Mouse (Mus musculus) layer of hippocampus, adult 18-20 months (tissue): ENCODE results near the gene Krt222. TPM values are rescaled to one million over a fixed set of nuclear protein-coding genes. Genes with fewer than 3 reads are reported as not detected.

Experiments
- DNase-seq, 2 experiments: peaks; one replicate each; pipeline ENCODE4 v3.0.0; 2022; ENCODE audit warnings: low spot score in 2 of 2
- total RNA-seq, 2 experiments: library from RNA; stranded (reverse); gene quantifications; 2 replicates each; pipeline ENCODE4 v1.2.3; 2021

The Krt222 gene
- total RNA-seq, 2 experiments from 2014 or later = 22.1 to 24.5 TPM

DNA sequence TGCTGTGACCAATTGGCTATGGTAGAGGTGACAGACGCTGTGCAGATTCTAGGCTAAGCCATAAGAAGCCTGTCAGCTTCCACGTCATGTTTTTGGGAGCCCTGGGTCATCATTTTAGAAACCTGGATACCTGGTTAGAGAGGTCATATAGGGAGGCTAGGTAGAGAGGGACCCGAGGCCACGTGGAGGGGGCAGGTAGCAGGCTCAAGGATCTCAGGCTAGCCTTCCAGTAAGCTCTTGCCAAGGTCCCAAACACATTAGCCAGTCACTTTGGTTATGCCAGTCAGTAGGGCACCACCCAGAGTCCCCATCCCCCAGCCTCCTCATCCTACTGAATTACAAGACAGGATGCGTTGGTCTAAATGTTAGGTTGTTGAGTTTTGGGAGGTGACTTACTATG lies 1.8 kb downstream of the Krt222 start:
- no peak for DNase-seq

- no peak for DNase-seq
Observed at GRCm38 (mm10) chr11:99238468-99238867, 5.4 kb downstream of the Krt222 start.

GRCm38 (mm10) chr11:99231049-99231816 lies 12.7 kb downstream of the Krt222 start:
- DNase-seq = no peak

DNA sequence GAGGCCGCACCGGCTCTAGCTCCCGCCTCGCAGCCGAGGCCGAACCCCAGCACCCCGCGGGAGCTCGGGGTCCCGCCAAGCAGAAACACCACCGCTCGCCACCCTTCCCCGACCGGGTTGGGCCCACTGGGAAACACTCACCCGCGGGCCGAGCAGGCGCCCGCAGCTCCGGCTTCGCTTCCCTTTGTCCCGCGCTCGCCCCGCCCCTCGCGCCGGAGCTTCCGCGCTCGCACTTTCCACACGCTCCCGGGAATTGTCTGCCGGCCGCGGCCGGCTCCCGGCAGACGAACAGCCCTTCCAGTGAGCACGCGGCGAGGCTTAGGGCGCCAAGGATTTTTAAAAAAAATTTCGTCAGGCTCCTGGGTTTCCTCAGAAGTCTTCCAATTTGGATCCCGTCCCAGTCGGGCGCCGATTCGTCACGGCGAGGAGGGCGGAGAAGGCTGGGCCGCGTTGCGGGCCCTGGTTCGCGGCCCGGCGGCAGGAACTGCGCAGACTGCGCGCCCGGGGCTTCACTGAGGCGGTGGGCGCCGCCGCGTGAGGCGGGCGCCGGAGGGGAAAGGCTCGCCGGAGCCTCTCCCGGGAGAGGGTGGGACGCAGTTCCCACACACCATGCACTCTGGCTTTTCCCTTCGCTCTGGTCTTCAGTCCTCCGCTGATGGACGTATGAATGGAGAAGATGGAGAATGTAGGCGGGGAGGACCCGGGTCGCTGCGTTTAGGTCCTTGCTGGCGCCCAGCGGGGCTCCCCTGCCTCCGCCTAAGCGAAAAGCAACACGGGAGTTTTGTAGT lies 13.4 kb downstream of the Krt222 start, which contains the start of gene Smarce1:
Gene Smarce1, minus strand, starts transcription at position 757 of the 788 bp plus-strand sequence.
- peak; percentile 58 to 78 for DNase-seq

DNA sequence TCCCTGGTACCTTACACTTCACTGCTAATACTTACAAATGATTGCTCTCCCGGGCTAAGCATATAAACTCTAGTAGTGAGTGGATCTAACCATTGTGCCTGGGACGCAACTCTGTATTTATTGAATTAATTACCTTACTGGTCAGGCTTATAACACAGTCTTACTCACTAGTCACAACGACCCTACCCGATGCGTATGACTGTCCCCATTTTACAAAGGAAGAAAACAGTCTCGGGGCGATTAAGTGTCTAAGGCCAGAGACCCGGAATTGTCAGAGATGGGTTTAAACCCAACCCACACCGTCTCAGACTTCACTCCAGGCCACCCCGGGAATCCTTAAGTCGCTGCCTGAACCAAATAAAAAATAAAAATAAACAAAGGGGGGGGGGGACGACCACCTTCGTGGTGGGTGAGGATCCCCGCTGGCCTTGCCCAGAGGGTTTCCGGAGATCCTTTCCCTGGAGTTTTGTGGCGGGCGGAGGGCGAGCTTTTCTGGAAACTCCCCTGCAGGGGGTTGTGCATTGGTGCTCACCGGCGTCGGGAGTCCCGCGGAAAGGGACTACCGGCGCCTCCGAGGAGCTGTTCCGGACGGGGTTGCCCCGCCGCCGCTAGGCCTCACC lies 14.1 kb downstream of the Krt222 start:
- no peak for DNase-seq

DNA sequence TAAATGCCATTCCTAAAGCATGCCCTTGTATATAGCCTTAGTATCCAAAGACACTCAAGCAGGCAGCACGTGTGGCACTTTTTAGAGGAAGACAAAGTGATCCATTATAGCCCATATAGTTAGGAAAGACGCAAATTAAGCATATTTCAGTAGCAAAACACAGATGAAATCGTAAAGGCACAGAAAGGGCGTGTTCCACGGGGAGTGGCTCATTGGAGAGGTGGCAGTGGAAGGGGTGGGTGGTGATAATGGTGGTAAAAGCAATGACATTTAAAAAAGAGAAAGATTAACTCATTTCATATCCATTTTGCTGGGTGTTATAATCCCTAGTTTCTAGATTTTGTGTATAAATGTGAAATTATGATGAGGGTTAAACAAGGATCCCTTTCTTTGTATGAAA lies 17.6 kb downstream of the Krt222 start:
- DNase-seq = no peak

DNA sequence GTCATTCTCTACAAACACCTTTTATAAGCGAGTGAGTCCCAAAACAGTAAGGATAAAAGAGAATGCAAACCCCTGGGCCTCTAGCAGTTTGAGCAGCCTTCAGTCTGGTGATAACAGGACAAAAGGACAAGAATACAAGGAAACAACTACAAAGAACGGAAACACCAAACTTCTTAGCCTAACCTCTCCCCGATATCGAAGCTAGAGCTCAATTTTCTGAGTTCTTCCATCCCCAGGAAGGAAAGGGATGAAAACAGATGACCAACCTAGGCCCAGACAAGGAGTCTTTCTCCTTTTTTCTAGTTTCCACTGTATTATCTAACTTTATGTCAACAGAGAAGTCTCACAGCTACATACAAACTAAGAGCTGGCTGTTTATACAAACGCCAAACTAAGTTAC lies 20.6 kb downstream of the Krt222 start:
- no peak for DNase-seq

DNA sequence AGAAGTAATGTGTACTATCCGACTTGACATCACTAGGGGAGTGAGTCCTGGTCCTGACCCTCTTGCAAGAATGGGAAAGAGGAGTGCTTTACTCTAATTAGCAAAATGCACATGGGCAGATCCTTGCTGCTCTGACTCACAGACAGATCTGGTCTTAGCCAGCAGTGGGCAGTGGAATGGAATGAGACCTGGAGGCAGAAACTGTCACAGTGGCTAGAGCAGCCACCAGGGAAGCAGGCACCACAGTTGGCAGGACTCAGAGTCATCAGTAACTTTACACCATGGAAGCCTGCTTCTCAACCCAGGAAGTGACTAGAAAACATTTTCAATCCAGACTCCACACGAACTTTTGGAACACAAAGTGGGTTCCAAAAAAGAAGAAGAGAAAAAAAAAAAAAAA lies 22.1 kb downstream of the Krt222 start:
- no peak for DNase-seq

DNA sequence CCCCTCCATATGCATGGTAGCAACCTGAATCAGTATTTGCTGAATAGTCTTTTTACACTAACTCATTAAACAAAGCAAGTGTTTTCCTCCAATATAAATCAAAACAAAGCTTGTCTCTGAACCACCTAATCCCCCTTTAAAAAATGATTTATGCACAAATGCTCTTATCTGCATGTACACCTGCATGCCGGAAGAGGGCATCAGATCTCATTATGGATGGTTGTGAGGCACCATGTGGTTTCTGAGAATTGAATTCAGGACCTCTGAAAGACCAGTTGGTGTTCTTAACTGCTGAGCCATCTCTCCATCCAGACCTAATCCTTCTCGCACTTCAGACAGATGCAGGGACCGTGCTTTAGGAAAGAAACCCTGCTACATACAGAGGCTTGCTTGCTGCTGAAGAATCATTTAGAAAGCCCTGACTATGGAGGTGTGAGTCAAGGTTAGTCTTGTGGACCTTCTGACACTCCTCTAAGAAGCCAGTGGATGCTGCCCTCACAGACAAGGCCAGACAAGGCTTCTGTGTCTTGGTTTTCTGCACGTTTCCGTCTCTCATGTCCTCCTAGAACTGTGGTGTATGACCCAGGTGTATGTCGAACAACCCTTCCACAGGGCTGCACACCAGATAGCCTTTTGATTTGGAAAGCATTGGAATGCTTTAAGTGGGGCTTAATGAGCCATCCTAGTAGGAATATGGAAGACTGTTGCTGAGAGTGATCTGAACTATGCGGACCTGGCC lies 26.5 kb downstream of the Krt222 start:
- no peak for DNase-seq

DNA sequence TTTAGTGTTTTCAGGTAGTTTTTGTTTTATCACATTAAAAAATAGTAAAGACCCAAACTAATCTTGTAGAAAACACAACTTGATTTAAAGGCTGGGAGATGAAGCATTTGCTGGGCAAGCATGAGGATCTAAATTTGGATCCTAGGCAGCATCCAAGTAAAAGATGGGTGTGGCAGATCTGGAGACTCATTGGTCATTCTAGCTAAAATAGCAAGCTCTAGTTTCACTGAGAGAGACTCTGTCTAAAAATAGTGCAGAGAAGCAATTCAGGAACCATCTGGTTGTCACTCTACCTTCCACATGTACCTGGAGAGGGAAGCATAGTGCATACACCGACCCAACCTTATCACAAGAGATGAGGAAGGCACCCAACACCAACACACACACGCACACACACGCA lies 27.7 kb downstream of the Krt222 start:
- DNase-seq = no peak

- no peak for DNase-seq
Observed at GRCm38 (mm10) chr11:99212693-99213092, 31.2 kb downstream of the Krt222 start.

DNA sequence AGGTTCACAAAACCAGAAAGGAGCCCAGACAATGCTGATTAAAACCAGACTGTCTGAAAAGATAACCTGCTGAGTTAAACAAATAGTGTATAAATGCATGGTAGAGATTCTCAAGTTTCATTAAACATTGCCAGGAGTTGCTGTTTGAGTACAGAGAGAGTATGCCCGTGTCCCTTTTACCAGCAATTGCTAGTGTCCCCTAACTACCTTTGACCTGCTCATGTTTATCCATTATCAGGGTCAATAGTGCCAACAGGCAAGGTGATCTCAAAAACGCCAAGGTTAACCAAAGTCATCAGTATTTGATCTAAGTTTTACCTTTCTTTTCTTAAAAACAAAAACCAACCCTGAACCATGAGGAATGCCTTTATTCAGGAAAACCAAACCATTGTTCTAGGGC lies 31.9 kb downstream of the Krt222 start:
- no peak for DNase-seq

- DNase-seq = no peak
Observed at GRCm38 (mm10) chr11:99208105-99208669, 35.7 kb downstream of the Krt222 start.

DNA sequence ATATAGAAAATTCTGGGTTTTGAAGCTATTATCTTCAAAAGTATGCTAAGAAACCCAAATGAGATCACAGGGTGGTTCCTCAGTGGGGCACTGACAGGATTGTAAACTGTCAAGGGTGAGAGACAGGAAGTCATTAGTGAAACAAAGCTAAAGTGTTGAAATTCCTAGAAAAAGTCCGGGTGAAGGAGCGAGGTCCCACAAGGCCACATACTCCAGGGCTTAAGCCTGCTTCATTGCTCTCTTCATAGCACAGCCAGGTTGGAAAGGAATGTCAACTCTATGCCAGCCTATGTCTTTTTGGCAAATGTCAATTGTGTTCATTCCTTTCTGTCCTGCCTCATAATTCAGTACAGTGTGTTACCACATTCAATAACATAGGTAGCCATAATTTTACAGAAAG lies 36.4 kb downstream of the Krt222 start:
- no peak for DNase-seq

DNA sequence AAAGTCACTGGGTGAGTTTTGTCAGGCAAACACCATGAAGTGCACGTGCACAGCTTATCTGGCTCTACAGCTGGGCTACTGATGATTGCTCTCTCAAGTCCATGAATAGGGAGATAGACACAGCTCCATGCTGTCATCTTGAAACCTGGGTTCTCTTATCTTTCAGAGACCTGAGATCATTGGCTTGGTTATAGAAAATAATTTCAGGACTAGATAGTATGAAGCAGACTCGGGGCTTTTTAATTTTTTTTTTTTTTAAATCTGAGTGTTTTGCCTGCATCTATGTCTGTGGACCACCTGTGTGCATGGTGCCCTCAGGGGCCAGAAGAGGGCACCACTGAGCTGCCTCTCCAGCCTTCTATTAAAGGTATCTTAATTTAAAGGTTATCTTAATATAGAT lies 36.9 kb downstream of the Krt222 start:
- no peak for DNase-seq

GRCm38 (mm10) chr11:99189154-99189582 lies 54.7 kb downstream of the Krt222 start:
- peak in 1 of 2 experiments; percentile 39 for DNase-seq

- DNase-seq = no peak
Observed at GRCm38 (mm10) chr11:99187348-99187747, 56.5 kb downstream of the Krt222 start.

- no peak for DNase-seq
Observed at GRCm38 (mm10) chr11:99186836-99187235, 57.0 kb downstream of the Krt222 start.
